Mouse (Mus musculus) lung, embryonic 15.5 days (tissue): ENCODE measurements around the gene Sez6l. TPM values are rescaled to one million over a fixed set of nuclear protein-coding genes. Genes with fewer than 3 reads are reported as not detected.

Source experiments
- ATAC-seq: fragments of 200-750 bp; cut with Nextera tagmentation; 2 replicates; pipeline ENCODE4 v1.8.0; 2017; ENCODE audit warnings: moderate number of reproducible peaks, borderline replicate concordance; ENCODE audit not compliant: low FRiP score, low TSS enrichment; ENCODE audit errors: extremely low read depth
- H3K27ac ChIP-seq: fragments of 300-500 bp; sonication (generic); 2 replicates; pipeline ENCODE4 v1.5.1; 2015; ENCODE audit warnings: moderate library complexity, mild to moderate bottlenecking, inconsistent platforms
- H3K27me3 ChIP-seq: fragments of 300-500 bp; sonication (generic); 2 replicates; pipeline ENCODE4 v1.6.1; 2015; ENCODE audit warnings: inconsistent platforms
- H3K36me3 ChIP-seq: fragments of 300-500 bp; sonication (generic); 2 replicates; pipeline ENCODE4 v1.6.1; 2015; ENCODE audit warnings: inconsistent platforms
- H3K4me1 ChIP-seq: fragments of 300-500 bp; sonication (generic); 2 replicates; pipeline ENCODE4 v1.6.1; 2015; ENCODE audit warnings: inconsistent platforms
- H3K4me2 ChIP-seq: fragments of 300-500 bp; sonication (generic); 2 replicates; pipeline ENCODE4 v1.6.1; 2015; ENCODE audit warnings: inconsistent platforms, mild to moderate bottlenecking, moderate library complexity
- H3K4me3 ChIP-seq: fragments of 300-500 bp; sonication (generic); 2 replicates; pipeline ENCODE4 v1.5.1; 2015; ENCODE audit warnings: mild to moderate bottlenecking, inconsistent platforms
- H3K9ac ChIP-seq: fragments of 300-500 bp; sonication (generic); 2 replicates; pipeline ENCODE4 v1.6.1; 2015; ENCODE audit warnings: inconsistent platforms
- H3K9me3 ChIP-seq: fragments of 300-500 bp; sonication (generic); 2 replicates; pipeline ENCODE4 v1.6.1; 2016; ENCODE audit warnings: inconsistent platforms
- WGBS: fragments of 180-500 bp; shearing (Covaris S2); methylation state at CpG from one replicate; pipeline ENCODE4 v1.1.7; 2015; 5-methylcytosine and 5-hydroxymethylcytosine counted together
- polyA plus RNA-seq: library from polyadenylated mRNA; unstranded; fragments of >200 nt; fragmentation: Nextera tagmentation; extraction: Ambion mirVana; gene quantifications from 2 replicates; pipeline ENCODE4 v1.2.1, GENCODE M21; 2015

Gene Sez6l
- polyA plus RNA-seq, 1 experiment from 2014 or later = 0.37 TPM

GRCm38 (mm10) chr5:112484924-112485715 is 91.9 kb downstream of the Sez6l start:
- Histone ChIP-seq H3K9ac (no peak overlapping the region), H3K4me3 (no peak overlapping the region), H3K4me1 (no peaks in the 10 kb centered on the region), H3K27me3 (peaks cover 10% of the 10 kb centered on the region; the same call in 1 of the 2 replicates), H3K9me3 (no peaks in the 10 kb centered on the region), H3K36me3 (no peaks in the 10 kb centered on the region), H3K4me2 (no peak overlapping the region), H3K27ac (no peak overlapping the region)
- 36% methylated on average over 13 of the region's 13 CpGs for WGBS
- ATAC-seq = no peak

- Histone ChIP-seq H3K4me3 (no peak overlapping the region), H3K4me1 (peaks cover 3% of the 10 kb centered on the region; the same call in 1 of the 2 replicates), H3K36me3 (no peaks in the 10 kb centered on the region), H3K9ac (no peak overlapping the region), H3K9me3 (no peaks in the 10 kb centered on the region), H3K4me2 (no peak overlapping the region), H3K27ac (no peak overlapping the region), H3K27me3 (peaks cover 10% of the 10 kb centered on the region; the same call in 1 of the 2 replicates)
- no peak for ATAC-seq
- 72% methylated on average over 8 of the region's 8 CpGs for WGBS
Observed at GRCm38 (mm10) chr5:112483030-112483429, 94.0 kb downstream of the Sez6l start.

- H3K27ac ChIP-seq = no peak overlapping the region
- no peak overlapping the region for H3K4me2 ChIP-seq
- H3K9me3 ChIP-seq = no peaks in the 10 kb centered on the region
- WGBS = 48% methylated on average over 13 of the region's 13 CpGs
- no peaks in the 10 kb centered on the region for H3K36me3 ChIP-seq
- no peak overlapping the region for H3K9ac ChIP-seq
- peaks cover 3% of the 10 kb centered on the region; the same call in 1 of the 2 replicates for H3K4me1 ChIP-seq
- no peak overlapping the region for H3K4me3 ChIP-seq
- ATAC-seq = no peak
- peaks cover 10% of the 10 kb centered on the region; the same call in 1 of the 2 replicates for H3K27me3 ChIP-seq
Observed at GRCm38 (mm10) chr5:112482551-112482950, 94.4 kb downstream of the Sez6l start.

GRCm38 (mm10) chr5:112481946-112482410 is 95.0 kb downstream of the Sez6l start:
- H3K27ac ChIP-seq = no peak overlapping the region
- peaks cover 10% of the 10 kb centered on the region; the same call in 1 of the 2 replicates for H3K27me3 ChIP-seq
- H3K4me1 ChIP-seq = peaks cover 3% of the 10 kb centered on the region; the same call in 1 of the 2 replicates
- WGBS = 33% methylated on average over 19 of the region's 19 CpGs
- ATAC-seq = no peak
- no peak overlapping the region for H3K4me2 ChIP-seq
- H3K4me3 ChIP-seq = no peak overlapping the region
- H3K36me3 ChIP-seq = no peaks in the 10 kb centered on the region
- H3K9me3 ChIP-seq = no peaks in the 10 kb centered on the region
- H3K9ac ChIP-seq = no peak overlapping the region

- no peaks in the 10 kb centered on the region for H3K9me3 ChIP-seq
- H3K9ac ChIP-seq = no peak overlapping the region
- H3K4me3 ChIP-seq = no peak overlapping the region
- no peak overlapping the region for H3K4me2 ChIP-seq
- 0 out of 2 replicates have a peak overlapping the region, but pooled peaks have one; percentile 11 for H3K27ac ChIP-seq
- no peak for ATAC-seq
- H3K27me3 ChIP-seq = no peaks in the 10 kb centered on the region
- 10% methylated on average over 6 of the region's 6 CpGs for whole genome bisulfite sequencing
- H3K4me1 ChIP-seq = peaks cover 16% of the 10 kb centered on the region
- no peaks in the 10 kb centered on the region for H3K36me3 ChIP-seq
Observed at GRCm38 (mm10) chr5:112473453-112473852, 103.5 kb downstream of the Sez6l start.

- Histone ChIP-seq H3K36me3 (no peaks in the 10 kb centered on the region), H3K4me1 (peaks cover 27% of the 10 kb centered on the region), H3K4me3 (no peak overlapping the region), H3K9ac (no peak overlapping the region), H3K4me2 (no peak overlapping the region), H3K27ac (no peak overlapping the region), H3K27me3 (no peaks in the 10 kb centered on the region), H3K9me3 (no peaks in the 10 kb centered on the region)
- ATAC-seq = no peak
- 66% methylated on average over 6 of the region's 6 CpGs for WGBS
Observed at GRCm38 (mm10) chr5:112470144-112470543, 106.8 kb downstream of the Sez6l start.

- H3K4me1 ChIP-seq = peaks cover 27% of the 10 kb centered on the region
- no peaks in the 10 kb centered on the region for H3K9me3 ChIP-seq
- H3K27ac ChIP-seq = no peak overlapping the region
- no peak overlapping the region for H3K4me2 ChIP-seq
- H3K36me3 ChIP-seq = no peaks in the 10 kb centered on the region
- no peak overlapping the region for H3K9ac ChIP-seq
- 65% methylated on average over 4 of the region's 4 CpGs for WGBS
- H3K4me3 ChIP-seq = no peak overlapping the region
- ATAC-seq = no peak
- H3K27me3 ChIP-seq = no peaks in the 10 kb centered on the region
Observed at GRCm38 (mm10) chr5:112468986-112469581, 107.9 kb downstream of the Sez6l start.

GRCm38 (mm10) chr5:112466331-112466730 is 110.7 kb downstream of the Sez6l start:
- H3K4me2 ChIP-seq = no peak overlapping the region
- H3K36me3 ChIP-seq = no peaks in the 10 kb centered on the region
- 35% methylated on average over 6 of the region's 6 CpGs for WGBS
- no peak overlapping the region for H3K27ac ChIP-seq
- peaks cover 11% of the 10 kb centered on the region for H3K4me1 ChIP-seq
- ATAC-seq = no peak
- no peak overlapping the region for H3K4me3 ChIP-seq
- no peak overlapping the region for H3K9ac ChIP-seq
- no peaks in the 10 kb centered on the region for H3K27me3 ChIP-seq
- H3K9me3 ChIP-seq = no peaks in the 10 kb centered on the region

GRCm38 (mm10) chr5:112459903-112460302 is 117.1 kb downstream of the Sez6l start:
- Histone ChIP-seq H3K4me3 (no peak overlapping the region), H3K27ac (no peak overlapping the region), H3K4me1 (no peaks in the 10 kb centered on the region), H3K4me2 (no peak overlapping the region), H3K36me3 (no peaks in the 10 kb centered on the region), H3K27me3 (peaks cover 22% of the 10 kb centered on the region), H3K9ac (no peak overlapping the region), H3K9me3 (no peaks in the 10 kb centered on the region)
- WGBS = 36% methylated on average over 3 of the region's 3 CpGs
- no peak for ATAC-seq

- Histone ChIP-seq H3K9me3 (no peaks in the 10 kb centered on the region), H3K4me2 (no peak overlapping the region), H3K27me3 (peaks cover 18% of the 10 kb centered on the region), H3K4me1 (no peaks in the 10 kb centered on the region), H3K27ac (no peak overlapping the region), H3K9ac (no peak overlapping the region), H3K4me3 (no peak overlapping the region), H3K36me3 (no peaks in the 10 kb centered on the region)
- no peak for ATAC-seq
- 54% methylated on average over 12 of the region's 12 CpGs for WGBS
Observed at GRCm38 (mm10) chr5:112454966-112455555, 121.9 kb downstream of the Sez6l start.

- Histone ChIP-seq H3K27me3 (peaks cover 3% of the 10 kb centered on the region), H3K4me1 (no peaks in the 10 kb centered on the region), H3K4me2 (no peak overlapping the region), H3K9me3 (no peaks in the 10 kb centered on the region), H3K9ac (no peak overlapping the region), H3K36me3 (no peaks in the 10 kb centered on the region), H3K4me3 (no peak overlapping the region), H3K27ac (no peak overlapping the region)
- peak; percentile 36; the same call in 1 of the 2 replicates for ATAC-seq
- WGBS = 37% methylated on average over 9 of the region's 9 CpGs
Observed at GRCm38 (mm10) chr5:112453088-112453487, 123.9 kb downstream of the Sez6l start.
